Mouse (Mus musculus): ENCODE results near the gene Dcpp3. TPM values are rescaled to one million over a fixed set of nuclear protein-coding genes. Genes with fewer than 3 reads are reported as not detected.
"Not testable (repeated sequence)": the region's sequence is repeated elsewhere in the genome, so short reads cannot be mapped to it uniquely, and the experiment has no call there.

The Dcpp3 gene
- total and polyA plus RNA-seq, 2 experiments from 2014 or later, result not detected

- TF ChIP-seq CTCF (IDR thresholded peaks at IDR 0.05; ENCODE audit: low read depth), result peak; percentile 53
- H3K9me3 ChIP-seq (ENCODE audit: low read length), result no peaks in the 10 kb centered on the region
- H3K4me2 ChIP-seq (ENCODE audit: low read depth, low read length), result peak overlapping the region; percentile 74
- peak overlapping the region; percentile 94 for H3K27ac ChIP-seq
- DNase-seq (ENCODE audit: low spot score) (peak; percentile 94), ATAC-seq (peak; percentile 98)
- peak overlapping the region; percentile 50 for H3K9ac ChIP-seq (replicated peaks; ENCODE audit: low read length)
- no peaks in the 10 kb centered on the region for H3K27me3 ChIP-seq (ENCODE audit: insufficient read depth, low read length)
- no peaks in the 10 kb centered on the region for H3K36me3 ChIP-seq (ENCODE audit: insufficient read depth, low read length)
- H3K4me1 ChIP-seq (ENCODE audit: insufficient read depth, low read length), result no peaks in the 10 kb centered on the region
- under 1% methylated on average over 29 of the region's 29 CpGs for WGBS
- H3K4me3 ChIP-seq (ENCODE audit: low read length), result peak overlapping the region; percentile 54
These were observed 7.3 kb downstream of the Dcpp3 start for GRCm38 (mm10) chr17:23924531-23925007.

DNA sequence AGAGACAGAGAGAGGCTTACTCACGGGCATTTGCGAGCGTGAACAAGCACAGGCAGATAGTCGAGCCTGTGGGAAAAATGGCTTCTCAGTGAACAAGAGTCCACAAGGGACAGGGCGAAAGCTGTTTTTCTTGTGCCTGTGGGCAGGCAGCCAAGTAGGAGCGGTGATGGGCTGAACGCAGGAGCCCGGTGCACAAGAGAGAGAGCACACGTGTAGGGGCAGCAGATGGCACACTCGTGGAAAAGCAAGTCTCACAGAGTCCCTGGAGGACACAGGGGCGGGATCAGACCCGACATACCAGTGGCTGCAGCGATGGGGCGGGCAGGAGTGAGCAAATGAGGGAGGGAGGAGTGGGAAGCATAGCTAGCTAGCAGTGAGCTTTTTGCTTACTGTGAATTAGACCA, 7.8 kb downstream of the Dcpp3 start:
- Histone ChIP-seq H3K9ac (replicated peaks; ENCODE audit: low read length) (peak overlapping the region; percentile 50), H3K4me2 (ENCODE audit: low read depth, low read length) (peak overlapping the region; percentile 74), H3K4me3 (ENCODE audit: low read length) (peak overlapping the region; percentile 54), H3K27ac (peak overlapping the region; percentile 94), H3K9me3 (ENCODE audit: low read length) (no peaks in the 10 kb centered on the region), H3K4me1 (ENCODE audit: insufficient read depth, low read length) (no peaks in the 10 kb centered on the region), H3K27me3 (ENCODE audit: insufficient read depth, low read length) (no peaks in the 10 kb centered on the region), H3K36me3 (ENCODE audit: insufficient read depth, low read length) (no peaks in the 10 kb centered on the region)
- peak; percentile 89 for ATAC-seq
- peak; percentile 19 for TF ChIP-seq CTCF (IDR thresholded peaks at IDR 0.05; ENCODE audit: low read depth)
- peak; percentile 91 for DNase-seq (ENCODE audit: low spot score)
- under 1% methylated on average over 14 of the region's 14 CpGs for WGBS

DNA sequence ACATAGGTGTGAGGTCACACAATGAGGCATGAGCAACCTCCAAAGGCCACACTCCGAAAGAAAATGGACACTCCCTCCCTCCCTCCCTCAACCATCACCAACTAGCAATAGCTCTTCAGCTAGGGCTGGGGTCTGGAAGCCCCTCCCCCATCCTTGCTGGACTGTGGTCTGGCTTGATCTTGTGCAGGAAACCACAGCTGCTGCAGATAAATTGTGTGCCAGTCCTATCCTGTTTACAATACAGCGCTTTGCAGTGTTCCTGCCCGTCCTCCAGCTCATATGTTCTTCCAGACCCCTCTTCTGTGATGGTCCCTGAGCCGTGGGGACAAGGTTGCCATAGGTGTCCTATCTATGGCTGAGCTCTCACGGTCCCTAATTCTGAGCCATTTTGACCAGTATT, 13.9 kb downstream of the Dcpp3 start:
- 88% methylated on average over 5 of the region's 5 CpGs for WGBS
- H3K27ac ChIP-seq, result no peak overlapping the region
- no peaks in the 10 kb centered on the region for H3K4me1 ChIP-seq (ENCODE audit: insufficient read depth, low read length)
- DNase-seq (ENCODE audit: low spot score) (no peak), ATAC-seq (no peak)
- TF ChIP-seq CTCF (IDR thresholded peaks at IDR 0.05; ENCODE audit: low read depth), result no peak
- H3K36me3 ChIP-seq (ENCODE audit: insufficient read depth, low read length), result no peaks in the 10 kb centered on the region
- no peaks in the 10 kb centered on the region for H3K9me3 ChIP-seq (ENCODE audit: low read length)
- no peak overlapping the region for H3K4me2 ChIP-seq (ENCODE audit: low read depth, low read length)
- no peaks in the 10 kb centered on the region for H3K27me3 ChIP-seq (ENCODE audit: insufficient read depth, low read length)
- H3K9ac ChIP-seq (replicated peaks; ENCODE audit: low read length), result no peak overlapping the region
- H3K4me3 ChIP-seq (ENCODE audit: low read length), result no peak overlapping the region

- H3K9ac ChIP-seq (replicated peaks; ENCODE audit: low read length), result no peak within 1 kb of the TSS
- no peak for DNase-seq (ENCODE audit: low spot score)
- no peak for TF ChIP-seq CTCF (IDR thresholded peaks at IDR 0.05; ENCODE audit: low read depth)
- H3K4me2 ChIP-seq (ENCODE audit: low read depth, low read length), result no peak within 1 kb of the TSS
- no peak within 1 kb of the TSS for H3K4me3 ChIP-seq (ENCODE audit: low read length)
- no peaks in the 10 kb centered on the region for H3K27me3 ChIP-seq (ENCODE audit: insufficient read depth, low read length)
- H3K27ac ChIP-seq, result no peak within 1 kb of the TSS
- no peak for ATAC-seq
- H3K4me1 ChIP-seq (ENCODE audit: insufficient read depth, low read length), result no peaks in the 10 kb centered on the region
- H3K9me3 ChIP-seq (ENCODE audit: low read length), result no peaks in the 10 kb centered on the region
- H3K36me3 ChIP-seq (ENCODE audit: insufficient read depth, low read length), result no peaks in the 10 kb centered on the region
These were observed 24.1 kb downstream of the Dcpp3 start, which contains the start of gene Sbp for GRCm38 (mm10) chr17:23941372-23941771. Sbp (plus strand) TSS chr17:23941672.

- 84% methylated on average over 4 of the region's 4 CpGs for WGBS
These were observed 30.2 kb downstream of the Dcpp3 start for GRCm38 (mm10) chr17:23947486-23947885.

DNA sequence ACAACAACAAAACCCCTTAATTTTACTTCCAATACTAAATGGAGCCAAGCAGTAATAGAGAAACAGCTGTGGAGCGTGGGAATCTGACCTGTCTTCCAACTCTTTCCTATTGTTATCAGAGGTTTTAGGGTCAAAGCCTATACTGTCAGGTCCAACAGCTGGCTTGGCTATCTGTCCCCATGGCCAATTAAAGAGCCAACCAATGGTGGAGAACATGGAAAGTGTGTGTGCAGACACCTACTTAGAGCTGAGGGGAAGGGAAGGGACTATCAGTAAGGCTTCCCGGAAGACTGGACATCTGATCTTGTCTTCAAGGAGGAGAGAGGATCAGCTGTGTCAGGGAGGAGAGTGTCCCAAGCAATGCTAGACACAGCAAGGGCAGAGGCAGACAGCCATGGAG, 31.8 kb downstream of the Dcpp3 start:
- H3K4me3 ChIP-seq (ENCODE audit: low read length), result no peak overlapping the region
- DNase-seq (ENCODE audit: low spot score), result no peak
- H3K27me3 ChIP-seq (ENCODE audit: insufficient read depth, low read length), result no peaks in the 10 kb centered on the region
- no peak for TF ChIP-seq CTCF (IDR thresholded peaks at IDR 0.05; ENCODE audit: low read depth)
- no peaks in the 10 kb centered on the region for H3K4me1 ChIP-seq (ENCODE audit: insufficient read depth, low read length)
- no peak overlapping the region for H3K27ac ChIP-seq
- no peak overlapping the region for H3K4me2 ChIP-seq (ENCODE audit: low read depth, low read length)
- no peaks in the 10 kb centered on the region for H3K36me3 ChIP-seq (ENCODE audit: insufficient read depth, low read length)
- no peaks in the 10 kb centered on the region for H3K9me3 ChIP-seq (ENCODE audit: low read length)
- whole genome bisulfite sequencing, result 94% methylated on average over 2 of the region's 2 CpGs
- no peak overlapping the region for H3K9ac ChIP-seq (replicated peaks; ENCODE audit: low read length)
- no peak for ATAC-seq

More at GRCm38 (mm10) chr17:23947486-23947885, 30.2 kb downstream of the Dcpp3 start:
- H3K4me3 ChIP-seq (ENCODE audit: low read length); H3K4me2 ChIP-seq (ENCODE audit: low read depth, low read length); H3K27ac ChIP-seq; H3K9ac ChIP-seq (replicated peaks; ENCODE audit: low read length); H3K27me3 ChIP-seq (ENCODE audit: insufficient read depth, low read length); ATAC-seq; DNase-seq (ENCODE audit: low spot score); H3K4me1 ChIP-seq (ENCODE audit: insufficient read depth, low read length); H3K9me3 ChIP-seq (ENCODE audit: low read length); H3K36me3 ChIP-seq (ENCODE audit: insufficient read depth, low read length): not testable (repeated sequence)

DNA sequence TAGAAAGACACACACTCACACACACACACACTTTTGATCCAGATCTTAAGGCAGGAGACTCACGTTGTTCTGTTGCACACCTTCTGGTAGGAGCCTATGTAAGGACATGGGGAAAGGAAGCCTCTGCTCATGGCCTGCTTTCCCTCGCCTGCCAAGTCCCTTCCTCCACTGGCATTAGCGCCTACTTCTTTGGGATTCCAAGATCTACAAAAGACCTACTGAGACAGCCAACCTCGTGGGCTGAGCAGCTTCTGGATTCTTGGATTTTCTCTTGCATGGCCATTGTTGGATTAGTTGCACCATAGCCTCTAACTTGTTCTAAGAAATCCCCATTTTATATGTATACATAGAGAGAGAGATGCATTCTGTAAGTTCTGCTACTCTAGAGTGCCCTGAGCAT, 33.6 kb downstream of the Dcpp3 start:
- not testable (repeated sequence) for H3K27ac ChIP-seq; H3K9ac ChIP-seq (replicated peaks; ENCODE audit: low read length); ATAC-seq; H3K4me3 ChIP-seq (ENCODE audit: low read length); H3K36me3 ChIP-seq (ENCODE audit: insufficient read depth, low read length); DNase-seq (ENCODE audit: low spot score); H3K9me3 ChIP-seq (ENCODE audit: low read length); H3K27me3 ChIP-seq (ENCODE audit: insufficient read depth, low read length); H3K4me2 ChIP-seq (ENCODE audit: low read depth, low read length); H3K4me1 ChIP-seq (ENCODE audit: insufficient read depth, low read length)
- WGBS, result 77% methylated on average over 4 of the region's 4 CpGs
